Mouse (Mus musculus) liver, adult 2 months (tissue): Measurements from ENCODE around the gene Ric8b. TPM values are rescaled to one million over a fixed set of nuclear protein-coding genes. Genes with fewer than 3 reads are reported as not detected.

Experiments
- DNase-seq: peaks from one replicate; pipeline ENCODE4 v3.0.0-alpha.2; 2011; ENCODE audit warnings: low read depth, low spot score; ENCODE audit errors: extremely low read depth
- H3K27ac ChIP-seq: fragments of 200-500 bp; replicated peaks from 2 replicates; pipeline ENCODE4 v1.5.1; 2012; ENCODE audit warnings: low read depth, mild to moderate bottlenecking, control low read depth, inconsistent platforms, low read length; ENCODE audit not compliant: insufficient read depth
- H3K27me3 ChIP-seq: fragments of 200-500 bp; 2 replicates; pipeline ENCODE4 v1.6.1; 2012; ENCODE audit warnings: mild to moderate bottlenecking, moderate library complexity, low read length, inconsistent platforms; ENCODE audit not compliant: control insufficient read depth, insufficient read depth
- H3K36me3 ChIP-seq: fragments of 200-500 bp; 2 replicates; pipeline ENCODE4 v1.6.1; 2012; ENCODE audit warnings: low read length, inconsistent platforms; ENCODE audit not compliant: control insufficient read depth, insufficient read depth
- H3K4me1 ChIP-seq: fragments of 200-500 bp; 2 replicates; pipeline ENCODE4 v1.6.1; 2011; ENCODE audit warnings: low read length; ENCODE audit not compliant: control insufficient read depth, insufficient read depth
- H3K4me3 ChIP-seq: fragments of 200-500 bp; 2 replicates; pipeline ENCODE4 v1.5.1; 2011; ENCODE audit warnings: low read depth, mild to moderate bottlenecking, control low read depth, low read length, moderate library complexity; ENCODE audit not compliant: insufficient read depth
- H3K79me2 ChIP-seq: fragments of 200-500 bp; 2 replicates; pipeline ENCODE4 v1.6.1; 2012; ENCODE audit warnings: inconsistent platforms, mild to moderate bottlenecking, low read length, moderate library complexity; ENCODE audit not compliant: control insufficient read depth, insufficient read depth
- H3K9ac ChIP-seq: fragments of 200-500 bp; 2 replicates; pipeline ENCODE4 v1.6.1; 2012; ENCODE audit warnings: low read depth, mild to moderate bottlenecking, control low read depth, inconsistent platforms, low read length
- CTCF ChIP-seq: fragments of 200-500 bp; IDR thresholded peaks from 2 replicates; pipeline ENCODE4 v1.5.1; 2011; ENCODE audit warnings: low read depth, low read length, control low read depth
- POLR2A ChIP-seq: fragments of 200-500 bp; IDR thresholded peaks from 2 replicates; pipeline ENCODE4 v1.6.1; 2011; ENCODE audit warnings: low read length, control low read depth; ENCODE audit not compliant: insufficient read depth; ENCODE audit errors: extremely low read depth
- WGBS: fragments of 180-500 bp; shearing (Covaris S2); methylation state at CpG from one replicate; pipeline ENCODE4 v1.1.7; 2018; 5-methylcytosine and 5-hydroxymethylcytosine counted together
- polyA plus RNA-seq: library from polyadenylated mRNA; depleted of rRNA; stranded (reverse); fragments of >200 nt; gene quantifications from 2 replicates; pipeline ENCODE4 v1.2.3, GENCODE M21; 2012
- total RNA-seq: library from RNA; depleted of rRNA; stranded (reverse); fragments of >200 nt; gene quantifications from 2 replicates; pipeline ENCODE4 v1.2.3, GENCODE M21; 2014

Ric8b gene
- total and polyA plus RNA-seq, 2 experiments, result 5.1 to 7.1 TPM

GRCm38 (mm10) chr10:84928465-84928864 is 11.0 kb downstream of the Ric8b start:
- TF ChIP-seq CTCF (no peak), POLR2A (no peak)
- Histone ChIP-seq H3K79me2 (peaks cover 17% of the 10 kb centered on the region; the same call in 1 of the 2 replicates), H3K27me3 (no peaks in the 10 kb centered on the region), H3K36me3 (peaks cover 11% of the 10 kb centered on the region; the same call in 1 of the 2 replicates), H3K9ac (no peak overlapping the region), H3K27ac (no peak overlapping the region), H3K4me3 (no peak overlapping the region), H3K4me1 (peaks cover 5% of the 10 kb centered on the region; the same call in 1 of the 2 replicates)
- no peak for DNase-seq
- WGBS, result 94% methylated on average over 4 of the region's 4 CpGs

DNA sequence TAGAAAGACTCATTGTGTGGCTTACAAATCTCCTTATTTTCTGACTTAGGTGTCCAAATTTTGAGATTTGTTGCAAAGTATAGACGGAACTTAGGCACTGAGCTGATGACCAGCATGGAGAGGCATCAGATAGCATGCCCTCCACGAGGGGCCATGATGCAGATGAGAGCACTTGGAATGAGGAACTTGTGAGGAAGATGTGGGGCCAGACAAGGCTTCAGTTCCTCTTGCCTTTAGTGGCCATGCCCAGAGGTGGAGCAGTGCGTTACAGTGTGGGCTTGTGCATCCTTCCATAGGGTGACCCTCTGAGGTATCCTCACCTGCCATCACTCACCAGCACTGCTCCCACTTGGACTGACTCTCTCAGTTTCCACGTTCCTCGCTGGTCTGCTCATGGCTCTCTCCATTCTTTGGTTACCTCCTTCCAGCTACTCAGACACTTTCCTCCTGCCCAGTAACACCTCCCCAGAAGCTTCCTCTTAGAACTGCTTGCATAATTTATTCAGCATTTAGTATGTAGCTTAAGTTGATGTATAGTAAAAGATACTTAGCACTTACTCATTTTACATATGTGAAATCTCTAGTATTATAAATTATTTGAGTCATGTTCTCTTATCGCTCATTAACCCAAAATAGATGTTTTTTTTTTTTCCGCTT is 18.3 kb downstream of the Ric8b start:
- no peak overlapping the region for H3K4me3 ChIP-seq
- peaks cover 8% of the 10 kb centered on the region; the same call in 1 of the 2 replicates for H3K79me2 ChIP-seq
- no peaks in the 10 kb centered on the region for H3K27me3 ChIP-seq
- H3K4me1 ChIP-seq, result no peaks in the 10 kb centered on the region
- no peak for TF ChIP-seq POLR2A
- TF ChIP-seq CTCF, result no peak
- no peak overlapping the region for H3K27ac ChIP-seq
- no peak for DNase-seq
- H3K36me3 ChIP-seq, result peaks cover 3% of the 10 kb centered on the region; the same call in 1 of the 2 replicates
- 92% methylated on average over 7 of the region's 7 CpGs for WGBS
- H3K9ac ChIP-seq, result no peak overlapping the region

DNA sequence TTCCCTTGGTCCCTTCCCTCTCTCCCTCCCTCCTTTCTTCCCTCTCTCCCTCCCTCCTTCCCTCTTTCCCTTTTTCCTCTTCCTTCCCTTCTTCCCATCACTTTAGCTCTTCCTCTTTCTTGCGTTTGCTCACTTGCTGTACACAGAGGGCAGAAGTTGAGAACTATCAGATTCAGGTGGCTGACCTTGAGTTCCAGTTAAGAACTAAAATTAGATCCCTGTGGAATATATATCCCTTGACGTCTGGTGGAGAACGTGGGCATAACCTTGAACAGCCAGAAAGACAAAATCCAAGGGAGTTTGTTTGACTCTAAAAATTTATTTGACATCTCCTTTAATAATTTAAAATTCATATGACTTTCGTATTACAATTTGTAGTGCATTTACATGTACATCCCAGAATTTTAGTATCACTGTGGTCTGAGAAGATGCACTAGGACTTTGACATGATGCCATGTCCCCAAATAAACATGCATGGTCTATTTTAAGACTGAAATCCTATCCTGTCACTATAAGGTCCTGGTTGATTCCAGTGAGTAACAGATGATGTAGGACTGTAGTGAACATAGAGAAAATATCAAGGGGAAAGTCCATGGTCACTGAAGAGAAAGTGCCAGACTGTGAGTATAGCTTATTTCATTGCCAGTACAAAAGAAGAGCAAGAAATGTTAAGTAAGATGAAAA is 19.6 kb downstream of the Ric8b start:
- Histone ChIP-seq H3K27me3 (no peaks in the 10 kb centered on the region), H3K36me3 (peaks cover 4% of the 10 kb centered on the region; the same call in 1 of the 2 replicates), H3K27ac (no peak overlapping the region), H3K79me2 (peaks cover 4% of the 10 kb centered on the region; the same call in 1 of the 2 replicates), H3K9ac (no peak overlapping the region), H3K4me1 (no peaks in the 10 kb centered on the region), H3K4me3 (no peak overlapping the region)
- no peak for DNase-seq
- TF ChIP-seq CTCF, result no peak
- no peak for TF ChIP-seq POLR2A
- 75% methylated on average over 4 of the region's 4 CpGs for WGBS

GRCm38 (mm10) chr10:84938094-84938820 is 20.8 kb downstream of the Ric8b start:
- Histone ChIP-seq H3K79me2 (peaks cover 2% of the 10 kb centered on the region; the same call in 1 of the 2 replicates), H3K4me1 (no peaks in the 10 kb centered on the region), H3K27me3 (no peaks in the 10 kb centered on the region), H3K27ac (no peak overlapping the region), H3K9ac (no peak overlapping the region), H3K4me3 (no peak overlapping the region), H3K36me3 (peaks cover 4% of the 10 kb centered on the region; the same call in 1 of the 2 replicates)
- peak; percentile 26 for DNase-seq
- TF ChIP-seq CTCF (no peak), POLR2A (no peak)
- WGBS, result 71% methylated on average over 14 of the region's 14 CpGs

DNA sequence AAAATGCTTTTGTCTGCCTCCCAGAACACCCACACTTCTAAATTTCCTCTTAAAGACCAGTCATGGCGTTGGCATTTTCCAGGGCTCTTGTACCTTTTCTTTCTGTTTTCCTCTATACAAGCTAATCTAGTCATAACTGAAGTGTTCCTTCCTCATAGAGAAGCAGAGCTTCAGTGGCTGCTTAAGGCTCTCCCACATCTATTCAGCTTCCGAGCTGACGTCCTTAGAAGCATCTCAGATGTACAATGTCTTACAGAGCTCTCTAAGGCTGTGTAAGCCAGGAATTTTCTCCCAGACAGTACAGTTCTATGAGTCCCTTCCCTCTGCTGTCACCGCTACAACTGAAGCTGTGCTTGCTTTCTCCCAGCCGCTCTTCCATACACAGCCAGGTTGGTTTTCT is 21.5 kb downstream of the Ric8b start:
- DNase-seq, result no peak
- TF ChIP-seq POLR2A (no peak), CTCF (no peak)
- H3K4me3 ChIP-seq, result no peak overlapping the region
- peaks cover 2% of the 10 kb centered on the region; the same call in 1 of the 2 replicates for H3K79me2 ChIP-seq
- H3K27me3 ChIP-seq, result no peaks in the 10 kb centered on the region
- WGBS, result 98% methylated on average over 5 of the region's 5 CpGs
- H3K36me3 ChIP-seq, result peaks cover 4% of the 10 kb centered on the region; the same call in 1 of the 2 replicates
- H3K4me1 ChIP-seq, result no peaks in the 10 kb centered on the region
- H3K27ac ChIP-seq, result no peak overlapping the region
- no peak overlapping the region for H3K9ac ChIP-seq
